Mouse (Mus musculus): ENCODE measurements around the gene Rarb.

DNA sequence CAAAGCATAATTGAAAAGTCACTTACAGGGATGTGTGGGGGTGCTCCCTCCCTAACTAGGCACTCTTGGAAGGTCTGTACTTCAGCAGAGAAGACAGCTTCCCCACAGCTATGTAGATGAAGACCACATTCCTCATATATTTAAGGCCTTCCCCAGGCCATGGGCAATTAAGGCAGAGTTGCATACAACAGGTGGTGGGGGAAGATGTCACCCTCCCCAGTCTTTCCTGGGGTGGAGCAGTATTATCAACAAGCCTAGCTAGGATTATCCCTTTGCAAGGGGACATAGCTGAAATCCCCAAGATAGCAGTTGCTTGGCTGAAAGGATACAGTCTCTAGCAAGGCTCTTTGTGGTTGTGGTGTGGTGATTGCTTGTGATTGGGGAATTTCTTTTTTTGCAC lies 240.9 kb downstream of the Rarb start:
- no peak for TF ChIP-seq ZC3H11A (IDR thresholded peaks at IDR 0.05; ENCODE audit: low read depth, low read length)
- no peak for TF ChIP-seq EP300 (IDR thresholded peaks at IDR 0.05; ENCODE audit: low read length)
- no peak for TF ChIP-seq GABPA (IDR thresholded peaks at IDR 0.05; ENCODE audit: insufficient replicate concordance, low read depth, low read length)
- no peak for TF ChIP-seq CTCF (conservative IDR thresholded peaks at IDR 0.05 in 1 of 2, IDR thresholded peaks at IDR 0.05 in 1 of 2; ENCODE audit: low read depth in 2 of 2, low read length in 2 of 2)
- no peak for TF ChIP-seq JUND (conservative IDR thresholded peaks at IDR 0.05; ENCODE audit: low read depth, low read length)
- no peak for TF ChIP-seq TBP (conservative IDR thresholded peaks at IDR 0.05; ENCODE audit: low read depth, low read length)

Data from CH12.LX (cell line).